Mouse (Mus musculus): Measurements from ENCODE around the gene Nr1d1. TPM values are rescaled to one million over a fixed set of nuclear protein-coding genes. Genes with fewer than 3 reads are reported as not detected.

Nr1d1 gene
- total RNA-seq, 2 experiments from 2014 or later, result 116 to 171 TPM

DNA sequence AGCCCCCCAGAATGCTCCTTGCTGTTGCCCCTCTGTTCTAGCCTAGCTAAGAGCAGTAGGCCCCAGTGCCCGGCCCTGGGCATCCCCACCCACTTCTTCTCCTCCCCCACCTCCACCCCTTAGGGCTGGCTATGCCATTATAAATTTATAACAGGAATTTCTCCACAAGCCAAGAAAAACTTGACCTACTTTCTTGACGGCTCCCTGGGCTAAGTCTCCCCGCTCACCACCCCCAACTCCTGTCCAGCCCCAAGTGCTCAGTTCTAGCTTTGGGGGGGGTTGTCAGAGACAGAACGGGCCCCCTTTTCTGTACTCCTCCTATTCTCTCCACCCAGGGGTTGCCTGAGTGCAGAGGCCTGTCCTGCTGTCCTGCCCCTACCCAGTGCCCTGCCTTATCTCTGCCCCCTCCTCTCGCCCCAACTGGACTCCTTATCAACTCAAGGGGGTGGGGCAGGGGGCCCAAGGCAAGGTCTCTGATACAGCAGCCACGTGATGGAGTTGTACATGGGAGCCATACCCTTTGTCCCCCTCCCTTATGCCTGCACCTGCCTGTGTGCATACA is 23.8 kb downstream of the Nr1d1 start:
- DNase-seq, result peak; percentile 58 to 73

- peak; percentile 80 to 81 for DNase-seq
Measured at GRCm38 (mm10) chr11:98750351-98751201, 24.6 kb downstream of the Nr1d1 start.

DNA sequence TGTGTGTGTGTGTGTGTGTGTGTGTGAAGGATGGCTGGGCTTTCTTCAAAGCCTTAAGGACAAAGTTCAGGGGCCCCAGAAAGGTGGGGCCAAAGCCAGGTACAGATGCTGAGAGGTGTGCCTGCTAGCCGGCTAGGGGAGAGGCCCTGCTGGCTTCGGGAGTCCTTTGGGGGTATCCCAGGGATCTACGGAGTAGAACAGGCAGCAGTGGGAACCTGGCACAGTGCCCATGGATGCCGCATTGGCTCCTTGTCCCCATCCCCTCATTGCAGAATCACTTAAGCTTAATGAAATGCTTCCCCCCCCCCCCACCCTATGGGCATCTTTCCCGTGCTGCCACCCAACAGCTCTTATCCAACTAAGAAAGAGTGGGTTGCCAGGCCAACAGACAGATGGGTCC is 25.4 kb downstream of the Nr1d1 start:
- no peak for DNase-seq

DNA sequence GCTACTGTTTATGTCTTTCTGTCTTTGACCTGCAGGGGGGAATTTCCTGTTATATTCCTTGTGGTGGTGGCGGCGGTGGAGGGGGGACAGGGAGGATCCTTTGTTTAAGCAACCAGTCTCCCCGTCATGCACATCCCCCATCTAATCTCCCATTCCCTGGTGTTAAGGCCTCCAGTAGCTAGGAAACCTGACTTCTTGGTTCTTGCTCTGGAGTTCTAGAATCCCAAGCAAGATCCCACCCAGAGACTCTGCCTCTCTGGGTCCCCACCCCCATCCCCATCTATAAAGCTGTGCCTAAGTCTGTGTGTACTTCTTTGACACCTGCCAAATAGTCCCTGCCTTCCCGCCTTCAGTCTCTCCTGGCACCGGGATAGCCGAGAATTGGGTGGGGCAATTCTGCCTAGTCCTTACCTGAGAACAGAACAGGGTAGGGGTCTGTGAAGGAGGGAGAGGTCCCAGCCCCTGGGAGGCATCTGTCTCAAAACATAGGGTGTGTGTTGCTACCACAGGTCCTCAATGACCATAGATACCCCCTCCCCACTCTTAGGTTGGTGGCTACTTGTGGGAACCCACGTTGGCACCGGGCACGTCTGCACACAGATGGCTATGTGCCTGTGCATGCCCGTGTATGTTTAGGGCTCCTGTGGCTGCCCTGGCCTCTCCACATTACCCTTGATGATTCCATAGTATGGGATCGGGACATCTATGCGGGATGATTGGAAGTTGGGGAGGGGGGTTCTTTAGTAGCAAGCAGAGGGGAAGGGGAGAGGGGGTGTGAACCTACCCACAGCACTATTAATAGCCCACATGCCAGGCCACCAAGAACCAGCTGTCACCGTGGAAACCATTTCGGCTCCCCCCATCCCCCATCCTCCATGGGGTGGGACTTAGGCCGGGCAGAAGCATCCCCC is 26.4 kb downstream of the Nr1d1 start:
- DNase-seq, result no peak

DNA sequence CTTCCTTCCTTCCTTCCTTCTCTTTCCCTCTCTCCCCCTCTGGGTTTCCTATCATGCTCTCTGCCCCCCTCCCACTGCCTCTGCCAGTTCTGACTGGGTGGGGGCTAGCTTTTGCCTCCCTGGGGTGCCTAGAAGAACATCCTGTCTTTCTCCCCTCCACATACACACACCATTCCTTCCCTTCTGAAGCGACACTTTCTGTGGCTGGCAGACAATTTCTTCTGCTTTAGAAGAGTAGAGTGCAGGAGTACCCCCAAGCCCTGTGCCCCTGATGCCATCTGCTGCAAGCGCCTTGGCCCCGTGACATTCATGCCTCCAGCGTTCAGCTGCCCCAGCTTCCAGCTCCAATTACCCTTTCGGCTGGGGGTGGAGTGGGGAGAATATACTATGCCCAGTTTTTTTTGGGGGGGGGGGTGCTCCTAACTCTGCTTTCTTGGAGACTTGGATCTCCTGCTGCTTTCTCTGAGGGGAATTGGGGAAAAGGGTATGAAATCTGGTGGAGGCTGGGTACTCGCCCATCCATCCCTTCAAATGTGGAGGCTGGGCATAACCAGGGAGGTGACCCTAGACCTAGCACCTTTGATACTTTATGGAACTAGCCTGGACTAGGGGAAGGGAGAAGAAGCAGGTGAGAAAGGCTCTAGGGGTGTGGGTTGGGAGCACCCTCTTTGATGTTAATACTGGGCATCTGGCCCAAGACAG is 27.2 kb downstream of the Nr1d1 start:
- no peak for DNase-seq

DNA sequence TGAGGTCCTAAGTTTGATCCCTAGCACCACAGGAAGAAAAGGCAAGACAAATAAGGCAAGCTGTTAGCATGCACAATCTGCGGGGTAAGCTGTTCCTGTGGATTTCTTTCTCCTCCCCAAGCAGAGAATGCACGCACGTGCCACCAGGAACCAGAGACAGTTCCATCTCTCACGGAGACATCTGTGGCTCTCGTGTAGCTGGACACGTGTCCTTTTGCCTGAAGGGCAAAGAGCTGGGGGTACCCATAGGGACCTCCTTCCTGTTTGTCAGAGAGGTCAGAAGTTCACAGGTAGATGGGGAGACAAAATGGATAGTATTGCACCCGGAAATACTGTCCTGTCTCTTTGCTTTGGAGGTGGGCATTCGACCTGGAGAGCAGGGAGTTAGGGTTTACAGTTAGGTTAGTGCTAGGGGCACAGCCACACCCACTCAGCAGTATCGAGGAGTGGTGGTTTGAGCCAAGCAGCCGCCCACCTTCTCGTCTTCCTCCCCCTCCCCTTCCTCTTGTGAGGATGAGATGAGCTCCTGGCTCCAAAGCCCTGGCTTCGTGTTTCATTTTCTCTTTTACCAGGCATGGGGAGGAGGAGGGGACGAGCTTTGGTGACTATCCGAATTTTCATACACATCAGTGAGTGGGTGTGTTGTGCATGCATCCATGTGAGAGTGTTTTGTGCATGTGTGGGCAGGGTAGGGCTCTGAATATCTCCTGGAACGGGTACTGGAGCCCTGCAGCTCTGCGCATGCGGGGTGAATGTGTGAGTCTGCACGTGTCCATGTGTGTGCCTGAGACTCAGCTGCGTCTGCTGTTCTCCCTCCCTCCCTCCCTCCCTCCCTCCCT is 28.1 kb downstream of the Nr1d1 start:
- peak; percentile 89 to 90 for DNase-seq

DNA sequence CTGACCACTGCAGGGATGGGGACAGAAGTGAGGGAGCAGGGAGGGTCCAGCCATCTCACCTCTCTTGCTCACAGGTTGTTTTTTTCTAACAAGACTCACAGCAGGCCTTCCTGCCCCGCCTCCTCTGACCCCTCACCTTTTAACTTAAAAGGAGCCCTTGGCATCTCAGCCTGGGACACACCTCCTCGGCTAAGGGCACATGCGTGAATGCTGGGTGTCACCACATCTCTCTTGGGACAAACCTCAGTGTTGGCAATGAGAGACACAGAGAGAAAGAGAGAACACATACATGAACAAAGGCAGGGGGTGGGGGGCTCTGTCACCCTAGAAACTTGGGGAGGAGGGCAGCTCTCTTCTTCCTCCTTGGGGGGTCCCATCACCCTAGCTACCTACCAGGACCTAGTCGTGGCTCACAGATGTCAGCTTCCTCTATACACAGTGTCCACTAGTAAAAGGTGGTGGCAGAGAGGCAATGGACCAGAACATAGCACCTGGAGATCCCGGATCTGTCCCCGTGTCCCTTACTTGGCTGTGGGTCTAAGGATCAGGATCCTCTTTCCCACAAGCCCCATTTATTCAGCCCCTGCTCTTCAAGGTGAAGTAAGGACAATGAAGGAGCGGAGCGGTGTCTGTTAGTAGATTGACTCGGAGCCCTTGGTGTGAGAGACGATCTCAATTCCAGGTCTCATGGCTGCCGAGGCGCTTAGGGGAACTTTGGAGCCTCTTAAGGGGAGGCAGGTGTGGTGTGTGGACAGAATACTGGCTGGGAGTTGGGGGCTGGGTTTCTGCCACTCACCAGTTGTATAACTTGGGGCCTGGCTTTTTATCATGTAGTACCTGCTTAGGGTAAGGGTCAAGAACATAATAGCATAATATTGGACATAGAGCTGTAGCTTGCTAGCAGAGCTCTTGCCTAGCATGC is 28.9 kb downstream of the Nr1d1 start:
- DNase-seq, result no peak

GRCm38 (mm10) chr11:98744456-98745019 is 30.6 kb downstream of the Nr1d1 start:
- DNase-seq, result peak in 1 of 2 experiments; percentile 31

DNA sequence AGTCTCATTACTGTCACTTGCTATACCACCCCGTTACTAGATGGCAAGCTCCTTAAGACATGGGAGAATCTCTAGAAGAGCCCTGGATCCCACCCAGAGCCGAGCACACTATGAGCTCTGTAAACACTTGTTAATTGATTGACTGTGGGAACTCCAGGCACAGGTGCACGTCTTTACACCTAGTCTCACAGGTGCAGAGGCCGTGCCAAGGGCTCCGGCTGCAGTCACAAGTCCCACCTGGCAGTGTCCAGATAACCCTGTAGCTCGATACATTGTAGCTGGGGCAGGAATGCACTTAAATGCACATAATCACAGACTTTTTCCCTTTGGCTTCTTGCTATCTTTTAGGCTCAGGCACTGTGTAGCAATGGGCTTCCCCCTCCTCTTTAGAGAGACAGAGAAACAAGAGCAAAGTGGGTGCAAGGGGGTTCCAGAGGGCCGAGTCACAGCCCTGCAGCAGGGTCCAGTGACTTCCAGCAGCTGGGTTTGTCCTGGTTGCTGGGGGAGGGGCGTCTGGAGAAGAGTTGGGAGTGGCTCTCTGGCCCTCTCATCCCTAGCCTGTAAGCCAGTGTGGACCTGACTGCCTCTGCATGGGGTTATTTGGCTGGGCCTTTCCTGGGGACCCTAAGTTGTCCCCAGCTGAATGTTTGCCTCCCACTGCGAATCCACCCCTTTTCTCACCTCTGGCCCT is 31.3 kb downstream of the Nr1d1 start:
- peak; percentile 51 to 73 for DNase-seq

DNA sequence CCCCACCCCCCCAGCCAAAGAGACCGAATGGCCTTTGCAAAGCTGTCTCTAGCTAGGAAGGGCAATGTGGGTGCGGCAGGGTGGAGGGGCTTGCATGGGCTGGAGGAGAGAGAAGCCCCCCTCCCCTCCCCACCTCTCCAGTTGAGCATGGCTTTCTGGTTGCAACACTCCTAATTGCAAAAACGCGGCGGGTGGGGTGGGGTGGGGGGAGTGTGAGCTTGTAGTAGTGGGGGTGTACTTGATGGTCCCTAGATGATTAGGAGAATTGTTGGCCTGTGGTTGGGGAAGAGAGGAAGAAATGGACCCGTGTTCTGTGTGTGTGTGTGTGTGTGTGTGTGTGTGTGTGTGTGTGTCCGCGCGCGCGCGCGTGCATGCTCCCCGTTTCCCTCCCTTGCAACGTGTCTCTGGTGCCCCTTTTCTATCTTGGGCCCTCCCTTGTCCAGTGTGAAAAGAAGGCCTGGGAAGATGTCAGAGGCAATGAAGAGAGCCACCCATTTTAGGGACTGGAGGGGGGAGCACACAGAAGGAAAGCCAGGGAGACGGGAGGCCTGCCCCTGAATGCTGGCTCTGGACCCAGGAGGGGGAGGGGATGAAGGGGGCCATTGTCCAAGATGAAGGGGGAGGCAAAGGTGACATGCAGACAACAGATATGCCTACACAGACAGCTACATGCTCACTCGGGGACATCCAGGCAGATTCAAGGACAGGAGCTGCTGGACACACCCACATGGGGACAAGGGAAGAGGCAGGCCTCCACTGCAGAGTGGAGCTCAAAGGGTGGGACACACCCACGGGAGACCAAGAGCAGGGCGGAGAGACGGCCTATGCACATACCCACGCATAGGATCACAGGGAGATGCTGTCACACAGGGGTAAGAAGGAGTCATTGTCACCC is 32.5 kb downstream of the Nr1d1 start:
- peak; percentile 67 to 69 for DNase-seq

- DNase-seq, result peak; percentile 89 to 95
Measured at GRCm38 (mm10) chr11:98741622-98742396, 33.3 kb downstream of the Nr1d1 start.

- DNase-seq, result no peak
Measured at GRCm38 (mm10) chr11:98741051-98741620, 34.0 kb downstream of the Nr1d1 start.

- DNase-seq, result peak; percentile 79 to 84
Measured at GRCm38 (mm10) chr11:98740393-98741050, 34.6 kb downstream of the Nr1d1 start, which contains the start of gene Thra. Gene Thra, plus strand, starts transcription at chr11:98740638.

DNA sequence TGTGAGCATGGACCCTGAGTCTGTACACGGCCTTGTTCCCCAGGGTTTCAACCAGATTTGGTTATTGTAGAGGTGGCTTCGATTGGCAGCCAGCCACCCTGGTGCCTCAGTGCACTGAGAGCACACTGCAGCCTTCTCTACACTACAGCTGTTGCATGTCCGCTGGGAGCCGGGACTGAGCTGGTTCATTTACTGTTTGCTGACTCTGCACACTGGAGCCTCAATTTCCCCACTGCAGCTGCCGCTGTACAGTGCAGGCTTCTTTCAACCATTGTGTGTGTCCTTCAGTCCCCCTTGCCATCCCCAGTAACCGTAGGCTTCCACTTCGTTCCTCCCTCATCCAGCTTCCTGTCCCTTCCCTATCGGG is 35.1 kb downstream of the Nr1d1 start:
- no peak for DNase-seq

DNA sequence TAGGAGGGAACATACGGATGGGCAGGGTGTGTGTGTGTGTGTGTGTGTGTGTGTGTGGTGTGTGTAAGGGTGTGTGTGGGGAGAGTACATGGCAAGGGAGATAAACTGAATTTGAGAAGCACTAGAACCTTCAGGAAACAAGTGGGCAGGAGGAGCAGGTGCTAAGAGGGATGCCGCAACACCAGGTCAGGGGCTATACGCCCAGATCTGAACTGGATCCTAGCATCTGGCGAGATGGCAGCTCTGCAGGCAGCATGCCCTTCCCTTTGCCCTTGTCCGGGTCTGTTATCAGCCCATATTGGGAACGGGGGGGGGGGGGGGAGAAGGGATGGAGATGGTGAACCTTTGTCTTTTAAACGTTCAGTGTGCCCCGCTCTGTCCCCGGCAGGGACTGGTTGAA is 36.2 kb downstream of the Nr1d1 start:
- no peak for DNase-seq

GRCm38 (mm10) chr11:98738428-98738911 is 36.7 kb downstream of the Nr1d1 start:
- DNase-seq, result no peak

Measured in adrenal gland, postnatal 36 days (tissue).